ENCODE assay signal across 16 mouse cellular contexts in genomic region chr5:114507964-114508363, GRCm38 (mm10). TPM values are rescaled to one million over a fixed set of nuclear protein-coding genes. Genes with fewer than 3 reads are reported as not detected.
DNase-seq lines count a peak whose midpoint lies in the region; ATAC-seq lines count a peak whose summit lies in the region.
"Had no signal": no experiment of that assay in that cellular context is flagged by ENCODE, and none has a peak within 500 bp of the region (broad histone marks: within the 10 kb centered on the region; RNA-seq: fewer than 3 reads in every experiment).

No protein-coding gene starts in this region.

- H3K9me3 ChIP-seq in heart, embryonic 14.5 days (ENCODE audit: control insufficient read depth, low read length): no peaks in the 10 kb centered on the region
- H3K9me3 ChIP-seq in heart, embryonic 10.5 days: no peaks in the 10 kb centered on the region
- H3K9me3 ChIP-seq in intestine, embryonic 16.5 days (ENCODE audit: control insufficient read depth, low read length): no peaks in the 10 kb centered on the region
- no peaks in the 10 kb centered on the region for H3K9me3 ChIP-seq in intestine, embryonic 15.5 days
- no peaks in the 10 kb centered on the region for H3K9me3 ChIP-seq in forebrain, embryonic 12.5 days
- H3K9me3 ChIP-seq: embryonic facial prominence, embryonic 13.5 days; forebrain, embryonic 15.5 days; kidney, embryonic 15.5 days had no signal

- peaks cover 15 to 17% of the 10 kb centered on the region in 2 experiments for H3K4me1 ChIP-seq in heart, embryonic 14.5 days (ENCODE audit: control insufficient read depth in 2 of 2, insufficient read depth in 2 of 2, low read length in 2 of 2)
- peaks cover 33% of the 10 kb centered on the region for H3K4me1 ChIP-seq in heart, embryonic 10.5 days
- peaks cover 10% of the 10 kb centered on the region; the same call in 1 of the 2 replicates for H3K4me1 ChIP-seq in intestine, embryonic 16.5 days (ENCODE audit: control insufficient read depth, insufficient read depth, low read length)
- H3K4me1 ChIP-seq in intestine, embryonic 15.5 days (replicated peaks): peaks cover 11% of the 10 kb centered on the region; the same call in 1 of the 2 replicates
- H3K4me1 ChIP-seq in forebrain, embryonic 12.5 days: peaks cover 3% of the 10 kb centered on the region; the same call in 1 of the 2 replicates

- H3K4me3 ChIP-seq in heart, embryonic 14.5 days (ENCODE audit: control insufficient read depth in 1 of 2, insufficient read depth in 1 of 2, low read depth in 1 of 2, low read length in 2 of 2): no peak overlapping the region
- no peak overlapping the region for H3K4me3 ChIP-seq in heart, embryonic 10.5 days
- no peak overlapping the region for H3K4me3 ChIP-seq in intestine, embryonic 16.5 days (ENCODE audit: low read length)
- no peak overlapping the region for H3K4me3 ChIP-seq in intestine, embryonic 15.5 days (replicated peaks)
- H3K4me3 ChIP-seq in forebrain, embryonic 12.5 days (replicated peaks): no peak overlapping the region
- H3K4me3 ChIP-seq: embryonic facial prominence, embryonic 13.5 days; forebrain, embryonic 15.5 days; kidney, embryonic 15.5 days had no signal

- peaks cover 11% of the 10 kb centered on the region for H3K27me3 ChIP-seq in heart, embryonic 14.5 days (ENCODE audit: control insufficient read depth, insufficient read depth, low read length)
- H3K27me3 ChIP-seq in heart, embryonic 10.5 days (ENCODE audit: insufficient read depth, poor library complexity, severe bottlenecking): peaks cover 57% of the 10 kb centered on the region
- H3K27me3 ChIP-seq in intestine, embryonic 16.5 days (replicated peaks; ENCODE audit: control insufficient read depth, insufficient read depth, low read length): no peaks in the 10 kb centered on the region
- no peaks in the 10 kb centered on the region for H3K27me3 ChIP-seq in intestine, embryonic 15.5 days (replicated peaks)
- peaks cover 14% of the 10 kb centered on the region for H3K27me3 ChIP-seq in forebrain, embryonic 12.5 days

- 24% methylated on average over 4 of the region's 4 CpGs for WGBS in heart, embryonic 14.5 days
- WGBS in heart, embryonic 10.5 days: 51% methylated on average over 4 of the region's 4 CpGs
- 49% methylated on average over 4 of the region's 4 CpGs for WGBS in intestine, embryonic 16.5 days
- 51% methylated on average over 4 of the region's 4 CpGs for whole genome bisulfite sequencing in intestine, embryonic 15.5 days
- WGBS in forebrain, embryonic 12.5 days: 74% methylated on average over 4 of the region's 4 CpGs

- H3K27ac ChIP-seq in heart, embryonic 14.5 days (replicated peaks in 1 of 2; ENCODE audit: control insufficient read depth in 1 of 2, insufficient read depth in 1 of 2, low read depth in 2 of 2, low read length in 2 of 2): peak overlapping the region in 1 of 2 experiments; percentile 33; a peak in 1 of 4 replicates
- no peak overlapping the region for H3K27ac ChIP-seq in heart, embryonic 10.5 days
- H3K27ac ChIP-seq in intestine, embryonic 16.5 days (ENCODE audit: low read length): no peak overlapping the region
- no peak overlapping the region for H3K27ac ChIP-seq in intestine, embryonic 15.5 days
- no peak overlapping the region for H3K27ac ChIP-seq in forebrain, embryonic 12.5 days
- H3K27ac ChIP-seq: embryonic facial prominence, embryonic 13.5 days; forebrain, embryonic 15.5 days; hindbrain, postnatal 0 days; kidney, embryonic 15.5 days; liver, embryonic 14.5 days had no signal

- peak; percentile 20; the same call in 1 of the 2 replicates for ATAC-seq in heart, embryonic 14.5 days (ENCODE audit: insufficient number of reproducible peaks, insufficient read depth, low FRiP score, low read depth)
- no peak for ATAC-seq in intestine, embryonic 16.5 days
- ATAC-seq in intestine, embryonic 15.5 days: no peak
- no peak for ATAC-seq in forebrain, embryonic 12.5 days (ENCODE audit: low FRiP score)
- ATAC-seq: forebrain, embryonic 15.5 days; hindbrain, postnatal 0 days had no signal

- no peak overlapping the region for H3K4me2 ChIP-seq in heart, embryonic 14.5 days (ENCODE audit: low read length)
- H3K4me2 ChIP-seq in intestine, embryonic 16.5 days (ENCODE audit: low read depth, low read length): no peak overlapping the region
- no peak overlapping the region for H3K4me2 ChIP-seq in intestine, embryonic 15.5 days (replicated peaks)
- no peak overlapping the region for H3K4me2 ChIP-seq in forebrain, embryonic 12.5 days
- H3K4me2 ChIP-seq: embryonic facial prominence, embryonic 13.5 days; forebrain, embryonic 15.5 days; kidney, embryonic 15.5 days; midbrain, embryonic 11.5 days had no signal

- no peak for DNase-seq in heart, embryonic 10.5 days (ENCODE audit: low spot score)
- DNase-seq in 3T3-L1 (ENCODE audit: low read depth, low spot score) (peak; percentile 6), MN1 (ENCODE audit: low spot score) (peak; percentile 6)
- DNase-seq: cerebellum, adult 9-10 months; gastrocnemius, postnatal 36 days; right cerebral cortex, postnatal 4 days had no signal

- H3K9ac ChIP-seq in heart, embryonic 14.5 days (ENCODE audit: low read length): no peak overlapping the region
- 0 out of 2 replicates have a peak overlapping the region, but pooled peaks have one; percentile 1 for H3K9ac ChIP-seq in intestine, embryonic 16.5 days (ENCODE audit: low read depth, low read length)
- no peak overlapping the region for H3K9ac ChIP-seq in intestine, embryonic 15.5 days
- no peak overlapping the region for H3K9ac ChIP-seq in forebrain, embryonic 12.5 days
- H3K9ac ChIP-seq: embryonic facial prominence, embryonic 13.5 days; forebrain, embryonic 15.5 days; kidney, embryonic 15.5 days; liver, embryonic 14.5 days had no signal

- H3K36me3 ChIP-seq in heart, embryonic 14.5 days (ENCODE audit: control insufficient read depth, insufficient read depth, low read length): no peaks in the 10 kb centered on the region
- H3K36me3 ChIP-seq in heart, embryonic 10.5 days: no peaks in the 10 kb centered on the region
- H3K36me3 ChIP-seq in intestine, embryonic 16.5 days (ENCODE audit: control insufficient read depth, insufficient read depth, low read length): no peaks in the 10 kb centered on the region
- no peaks in the 10 kb centered on the region for H3K36me3 ChIP-seq in intestine, embryonic 15.5 days
- no peaks in the 10 kb centered on the region for H3K36me3 ChIP-seq in forebrain, embryonic 12.5 days (replicated peaks)
- H3K36me3 ChIP-seq: embryonic facial prominence, embryonic 13.5 days; forebrain, embryonic 15.5 days; kidney, embryonic 15.5 days had no signal

RNA-seq across cellular contexts. Expression of gene Fam222a, which starts 59.9 kb away (rescaled TPM):
- polyA plus RNA-seq in heart, embryonic 14.5 days (2014; fragmentation: Nextera tagmentation; extraction: Ambion mirVana): 0.65 and 0.96 TPM in 2 replicates
- polyA plus RNA-seq in heart, embryonic 10.5 days (2016; fragmentation: Nextera tagmentation; extraction: Ambion mirVana): 0.60 and 1.5 TPM in 2 replicates
- 3.9 and 5.8 TPM in 2 replicates for polyA plus RNA-seq in intestine, embryonic 16.5 days (2015; fragmentation: Nextera tagmentation; extraction: Ambion mirVana)
- 5.1 and 6.2 TPM in 2 replicates for polyA plus RNA-seq in intestine, embryonic 15.5 days (2015; fragmentation: Nextera tagmentation; extraction: Ambion mirVana)
- polyA plus RNA-seq in forebrain, embryonic 12.5 days (2016; fragmentation: Nextera tagmentation; extraction: Ambion mirVana): 6.9 and 10.2 TPM in 2 replicates
